Mouse (Mus musculus) CH12.LX (cell line): ENCODE measurements at regions not wholly inside any gene's neighbourhood (a gene's known extent, or its start where the extent isn't known, plus 50 kb on each side); places are given as distances from the start of the nearest gene placed in this dataset.

Source experiments
- E2F4 ChIP-seq: IDR thresholded peaks from 2 replicates; pipeline ENCODE4 v1.6.1; 2011; ENCODE audit warnings: low read depth, low read length, improper control_type of control experiment; ENCODE audit not compliant: insufficient replicate concordance
- ETS1 ChIP-seq: conservative IDR thresholded peaks from 2 replicates; pipeline ENCODE4 v1.6.1; 2012; ENCODE audit warnings: low read depth, mild to moderate bottlenecking, inconsistent platforms, low read length, improper control_type of control experiment, moderate library complexity

GRCm38 (mm10) chr2:53763486-53763885 lies 321.9 kb downstream of the Rprm start:
- TF ChIP-seq ETS1 (no peak), E2F4 (no peak)
